Mouse (Mus musculus) liver, embryonic 11.5 days (tissue): ENCODE data around the gene Kirrel3. TPM values are rescaled to one million over a fixed set of nuclear protein-coding genes. Genes with fewer than 3 reads are reported as not detected.

Source experiments
- ATAC-seq: fragments of 200-750 bp; cut with Nextera tagmentation; replicated peaks from 2 replicates; pipeline ENCODE4 v1.8.0; 2017; ENCODE audit warnings: moderate number of reproducible peaks, mild to moderate bottlenecking, moderate TSS enrichment, moderate library complexity; ENCODE audit not compliant: low FRiP score
- DNase-seq: peaks from one replicate; pipeline ENCODE4 v3.0.0-alpha.2; 2017; ENCODE audit warnings: low spot score
- H3K27ac ChIP-seq: fragments of 300-500 bp; sonication (generic); 2 replicates; pipeline ENCODE4 v1.5.1; 2014; ENCODE audit warnings: mild to moderate bottlenecking, low read depth, low read length, control low read depth
- H3K27me3 ChIP-seq: fragments of 300-500 bp; sonication (generic); replicated peaks from 2 replicates; pipeline ENCODE4 v1.6.1; 2014; ENCODE audit warnings: low read length, mixed read lengths; ENCODE audit not compliant: control insufficient read depth, insufficient read depth
- H3K36me3 ChIP-seq: fragments of 300-500 bp; sonication (generic); 2 replicates; pipeline ENCODE4 v1.6.1; 2014; ENCODE audit warnings: mild to moderate bottlenecking, low read length, moderate library complexity, mixed read lengths; ENCODE audit not compliant: control insufficient read depth, insufficient read depth
- H3K4me1 ChIP-seq: fragments of 300-500 bp; sonication (generic); replicated peaks from 2 replicates; pipeline ENCODE4 v1.6.1; 2014; ENCODE audit warnings: low read length, mixed read lengths; ENCODE audit not compliant: control insufficient read depth, insufficient read depth
- H3K4me2 ChIP-seq: fragments of 300-500 bp; sonication (generic); 2 replicates; pipeline ENCODE4 v1.6.1; 2014; ENCODE audit warnings: mild to moderate bottlenecking, control low read depth, moderate library complexity
- H3K4me3 ChIP-seq: fragments of 300-500 bp; sonication (generic); 2 replicates; pipeline ENCODE4 v1.5.1; 2014; ENCODE audit warnings: low read depth, low read length, control low read depth
- H3K9ac ChIP-seq: fragments of 300-500 bp; sonication (generic); 2 replicates; pipeline ENCODE4 v1.6.1; 2014; ENCODE audit warnings: low read depth, low read length, control low read depth
- H3K9me3 ChIP-seq: fragments of 300-500 bp; sonication (generic); 2 replicates; pipeline ENCODE4 v1.6.1; 2016; ENCODE audit warnings: low read length, inconsistent platforms, mixed read lengths; ENCODE audit not compliant: control insufficient read depth
- WGBS: fragments of 180-500 bp; shearing (Covaris S2); extraction: QIAGEN DNeasy Blood & Tissue Kit; methylation state at CpG from one replicate; pipeline ENCODE4 v1.1.7; 2014; 5-methylcytosine and 5-hydroxymethylcytosine counted together
- polyA plus RNA-seq: library from polyadenylated mRNA; unstranded; fragments of >200 nt; fragmentation: Nextera tagmentation; extraction: Ambion mirVana; gene quantifications from 2 replicates; pipeline ENCODE4 v1.2.1, GENCODE M21; 2014

Gene Kirrel3
- polyA plus RNA-seq, 1 experiment from 2014 or later, result 0.77 TPM

DNA sequence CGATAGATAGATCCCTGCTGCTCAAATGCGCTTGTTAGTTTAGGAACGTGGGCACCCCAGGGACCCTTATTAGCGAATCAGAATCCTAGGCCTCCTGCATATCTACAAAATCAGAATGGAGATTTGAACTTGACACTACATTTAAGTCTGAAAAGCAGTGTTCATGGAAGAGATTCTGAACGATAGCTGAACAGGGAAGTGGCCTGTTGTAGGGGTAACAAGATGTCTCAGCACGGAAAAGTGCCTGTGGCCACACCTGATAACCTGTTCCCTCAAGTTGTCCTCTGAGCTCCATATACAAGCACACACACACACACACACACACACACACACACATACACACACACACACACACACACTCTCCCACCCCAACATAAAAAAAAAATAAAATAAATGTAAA lies 571.9 kb downstream of the Kirrel3 start:
- no peak for DNase-seq
- peaks cover 8% of the 10 kb centered on the region for H3K4me1 ChIP-seq
- no peak for ATAC-seq
- H3K36me3 ChIP-seq, result peaks cover 10% of the 10 kb centered on the region
- H3K9ac ChIP-seq, result no peak overlapping the region
- H3K27ac ChIP-seq, result no peak overlapping the region
- no peaks in the 10 kb centered on the region for H3K9me3 ChIP-seq
- H3K27me3 ChIP-seq, result no peaks in the 10 kb centered on the region
- no peak overlapping the region for H3K4me2 ChIP-seq
- H3K4me3 ChIP-seq, result no peak overlapping the region
- 77% methylated on average over 6 of the region's 6 CpGs for WGBS

DNA sequence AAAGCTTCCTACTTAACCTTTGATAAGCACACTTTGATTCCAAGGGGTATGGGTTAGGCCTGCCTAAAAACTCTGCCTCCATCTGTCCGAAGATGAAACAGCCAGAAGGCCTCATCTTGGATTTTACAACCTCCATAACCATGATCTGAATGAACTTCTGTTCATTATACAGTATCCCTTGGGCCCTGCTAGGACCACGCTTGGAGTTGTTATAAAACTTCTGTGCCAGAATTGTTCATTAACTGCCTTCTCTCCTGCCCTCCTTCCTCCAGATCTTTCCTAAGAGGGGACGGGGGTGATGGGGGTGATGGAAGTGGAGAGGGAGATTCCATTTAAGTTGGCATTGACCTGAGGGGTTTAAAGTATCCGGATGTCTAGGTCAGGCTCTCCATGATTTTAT lies 572.5 kb downstream of the Kirrel3 start:
- no peak for ATAC-seq
- no peak for DNase-seq
- H3K36me3 ChIP-seq, result peaks cover 6% of the 10 kb centered on the region; the same call in 1 of the 2 replicates
- H3K9me3 ChIP-seq, result no peaks in the 10 kb centered on the region
- H3K4me2 ChIP-seq, result no peak overlapping the region
- no peak overlapping the region for H3K27ac ChIP-seq
- WGBS, result 87% methylated on average over 4 of the region's 4 CpGs
- no peak overlapping the region for H3K4me3 ChIP-seq
- no peak overlapping the region for H3K9ac ChIP-seq
- peaks cover 8% of the 10 kb centered on the region for H3K4me1 ChIP-seq
- H3K27me3 ChIP-seq, result no peaks in the 10 kb centered on the region

DNA sequence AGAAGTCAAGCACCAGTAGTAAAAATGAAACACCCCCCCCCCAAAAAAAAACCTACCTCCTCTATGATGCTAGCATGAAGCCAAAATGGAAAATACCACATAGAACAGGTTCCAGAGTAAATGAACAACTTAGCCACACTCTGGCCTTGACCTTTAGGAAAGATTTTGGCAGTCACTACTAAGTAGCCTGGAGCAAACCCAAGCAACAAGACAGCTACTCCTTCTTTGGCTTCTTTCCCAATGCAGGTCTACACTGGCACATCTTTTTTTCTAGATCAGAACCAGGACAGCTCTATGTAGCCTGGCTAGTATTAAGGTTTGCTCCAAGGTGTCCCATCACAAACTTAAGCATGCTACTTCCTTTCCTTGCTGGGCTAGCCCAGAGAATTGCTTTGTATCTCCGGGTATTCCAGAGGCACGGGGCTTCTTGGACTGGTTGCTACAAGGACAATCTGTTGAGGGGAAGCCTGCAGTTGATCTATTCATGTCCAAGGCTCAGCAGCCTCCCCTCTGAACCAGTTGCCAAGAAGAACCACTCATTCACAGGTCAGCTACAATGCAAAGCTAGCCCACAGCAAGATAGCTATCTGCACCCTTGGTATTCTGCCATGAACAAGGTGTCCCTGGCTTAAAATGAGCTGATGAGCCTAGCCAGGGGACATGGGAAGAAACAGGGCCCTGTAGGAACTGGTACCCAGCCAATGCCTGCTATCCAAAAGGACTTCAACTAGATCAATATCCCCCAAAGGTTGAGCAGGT lies 573.1 kb downstream of the Kirrel3 start:
- peaks cover 2% of the 10 kb centered on the region; the same call in 1 of the 2 replicates for H3K36me3 ChIP-seq
- H3K27me3 ChIP-seq, result no peaks in the 10 kb centered on the region
- WGBS, result 91% methylated on average over 2 of the region's 2 CpGs
- ATAC-seq (no peak), DNase-seq (no peak)
- H3K27ac ChIP-seq, result no peak overlapping the region
- no peak overlapping the region for H3K9ac ChIP-seq
- H3K4me1 ChIP-seq, result peaks cover 8% of the 10 kb centered on the region
- no peaks in the 10 kb centered on the region for H3K9me3 ChIP-seq
- no peak overlapping the region for H3K4me2 ChIP-seq
- no peak overlapping the region for H3K4me3 ChIP-seq

DNA sequence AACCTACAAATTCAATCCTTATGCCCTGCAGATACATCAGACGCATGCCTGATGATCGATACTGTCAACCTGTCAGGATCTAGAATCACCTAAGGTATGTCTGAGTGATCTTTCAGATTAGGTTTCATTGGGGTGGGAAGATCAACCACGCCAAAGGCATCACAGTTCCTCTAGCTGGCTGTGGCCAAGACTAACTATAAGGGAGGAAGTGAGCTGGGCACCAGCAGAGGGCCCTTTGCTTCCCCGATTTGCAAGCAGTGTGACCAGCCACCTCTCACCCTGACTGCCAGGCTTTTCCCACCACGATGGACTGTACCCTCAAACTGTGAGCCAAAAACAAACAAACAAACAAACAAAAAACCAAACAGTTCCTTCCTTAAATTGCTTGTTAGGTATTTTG lies 574.2 kb downstream of the Kirrel3 start:
- DNase-seq, result no peak
- Histone ChIP-seq H3K27me3 (no peaks in the 10 kb centered on the region), H3K36me3 (no peaks in the 10 kb centered on the region; the same call in 1 of the 2 replicates), H3K9me3 (no peaks in the 10 kb centered on the region), H3K4me3 (no peak overlapping the region), H3K9ac (no peak overlapping the region), H3K4me1 (peaks cover 8% of the 10 kb centered on the region), H3K4me2 (no peak overlapping the region), H3K27ac (no peak overlapping the region)
- 74% methylated on average over 5 of the region's 5 CpGs for WGBS
- no peak for ATAC-seq

DNA sequence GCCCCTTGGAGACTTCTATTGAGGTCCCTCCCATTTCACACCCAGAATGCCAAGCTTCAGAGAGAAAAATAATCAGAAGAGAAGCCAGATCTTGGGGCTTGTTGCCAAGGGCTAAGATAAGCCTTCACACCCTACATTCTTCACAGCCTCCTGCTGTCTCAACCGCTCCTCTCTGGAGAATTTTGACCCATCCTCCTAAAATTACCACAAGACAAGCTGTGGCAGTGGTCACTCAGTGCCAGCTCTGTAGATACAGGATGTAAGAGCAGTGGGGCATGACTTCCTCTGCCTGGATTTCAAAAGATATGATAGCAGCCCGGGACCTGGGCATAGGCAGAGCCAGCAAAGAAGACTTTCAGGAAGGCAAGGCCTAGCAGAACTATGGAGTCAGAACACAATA lies 575.8 kb downstream of the Kirrel3 start:
- Histone ChIP-seq H3K4me2 (no peak overlapping the region), H3K9ac (no peak overlapping the region), H3K4me3 (no peak overlapping the region), H3K27me3 (no peaks in the 10 kb centered on the region), H3K9me3 (no peaks in the 10 kb centered on the region), H3K27ac (no peak overlapping the region), H3K4me1 (peaks cover 8% of the 10 kb centered on the region), H3K36me3 (no peaks in the 10 kb centered on the region; the same call in 1 of the 2 replicates)
- WGBS, result 49% methylated on average over 2 of the region's 2 CpGs
- ATAC-seq (0 out of 2 replicates have a peak, but pooled peaks have one; percentile 26), DNase-seq (peak; percentile 12)
